Mouse (Mus musculus): ENCODE measurements around the gene Nbeal2. TPM values are rescaled to one million over a fixed set of nuclear protein-coding genes. Genes with fewer than 3 reads are reported as not detected.

The Nbeal2 gene
- polyA plus RNA-seq (2012; rRNA removed): 297 and 301 TPM in 2 replicates

DNA sequence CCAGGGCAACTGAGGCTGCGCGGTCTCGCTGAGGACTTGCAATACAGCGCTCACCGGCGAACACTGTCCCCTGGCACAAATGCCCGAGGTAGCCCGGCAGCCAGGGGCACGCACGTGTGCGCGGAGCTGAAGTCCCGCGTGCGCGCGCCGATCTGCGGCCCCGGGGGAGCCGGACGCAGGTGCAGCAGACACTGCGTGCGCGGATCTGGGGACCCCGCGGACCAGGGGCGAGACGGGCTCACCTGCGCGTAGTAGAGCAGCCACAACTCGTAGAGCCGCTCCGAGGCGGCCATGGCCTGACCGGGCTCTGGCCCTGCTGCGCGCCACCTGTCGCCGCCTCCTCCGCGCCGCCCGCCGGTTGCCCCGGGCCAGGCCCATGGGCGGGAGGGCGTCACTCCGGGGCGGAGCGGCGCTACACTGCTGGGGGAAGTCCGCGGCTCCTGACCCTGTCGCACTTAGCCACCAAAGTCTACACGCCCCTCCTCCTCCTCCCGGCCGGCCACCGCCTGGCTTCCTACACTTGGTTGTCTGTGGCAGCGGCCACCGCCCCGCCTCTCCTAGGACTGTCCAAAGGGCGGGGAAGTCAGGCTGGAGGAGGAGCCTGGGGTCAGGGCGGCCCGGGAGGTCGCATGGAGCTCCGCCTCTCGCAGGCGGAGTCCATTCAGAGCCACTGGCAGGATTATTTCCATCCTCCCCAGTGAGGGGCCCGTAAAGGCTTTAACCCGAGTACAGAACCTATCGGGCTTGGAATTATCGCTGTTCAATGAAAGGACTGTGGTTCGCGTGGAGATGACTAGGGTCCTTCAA lies at the start of gene Nbeal2:
Gene Nbeal2, minus strand, starts transcription at position 507 of the 807 bp plus-strand sequence.
- WGBS: under 1% methylated on average over 75 of the region's 75 CpGs
- Histone ChIP-seq H3K4me1 (replicated peaks; ENCODE audit: control insufficient read depth, insufficient read depth, low read length) (peaks cover 45% of the 10 kb centered on the region), H3K27me3 (ENCODE audit: control insufficient read depth, insufficient read depth, low read length) (no peaks in the 10 kb centered on the region), H3K36me3 (ENCODE audit: control insufficient read depth, insufficient read depth, low read length) (no peaks in the 10 kb centered on the region), H3K27ac (ENCODE audit: control insufficient read depth, insufficient read depth, low read length) (no peak within 1 kb of the TSS), H3K4me3 (ENCODE audit: control insufficient read depth, insufficient read depth, low read length) (peak within 1 kb of the TSS; percentile 78)
- TF ChIP-seq POLR2A (IDR thresholded peaks at IDR 0.05; ENCODE audit: control insufficient read depth, extremely low read depth, insufficient read depth, low read length, poor library complexity): no peak; the same call in 1 of the 2 replicates
- TF ChIP-seq CTCF (IDR thresholded peaks at IDR 0.05; ENCODE audit: borderline replicate concordance, control insufficient read depth, extremely low read depth, insufficient read depth, low read length, poor library complexity): peak; percentile 34; the same call in 1 of the 2 replicates
- DNase-seq: peak; percentile 84

- TF ChIP-seq CTCF (IDR thresholded peaks at IDR 0.05; ENCODE audit: borderline replicate concordance, control insufficient read depth, extremely low read depth, insufficient read depth, low read length, poor library complexity) (no peak), POLR2A (IDR thresholded peaks at IDR 0.05; ENCODE audit: control insufficient read depth, extremely low read depth, insufficient read depth, low read length, poor library complexity) (no peak)
- DNase-seq: no peak
- 93% methylated on average over 1 of the region's 1 CpGs for WGBS
- Histone ChIP-seq H3K4me3 (ENCODE audit: control insufficient read depth, insufficient read depth, low read length) (no peak overlapping the region), H3K36me3 (ENCODE audit: control insufficient read depth, insufficient read depth, low read length) (no peaks in the 10 kb centered on the region; the same call in 1 of the 2 replicates), H3K4me1 (replicated peaks; ENCODE audit: control insufficient read depth, insufficient read depth, low read length) (no peaks in the 10 kb centered on the region), H3K27ac (ENCODE audit: control insufficient read depth, insufficient read depth, low read length) (no peak overlapping the region), H3K27me3 (ENCODE audit: control insufficient read depth, insufficient read depth, low read length) (no peaks in the 10 kb centered on the region)
These were observed 48.9 kb upstream of the Nbeal2 start for GRCm38 (mm10) chr9:110702848-110703247.

DNA sequence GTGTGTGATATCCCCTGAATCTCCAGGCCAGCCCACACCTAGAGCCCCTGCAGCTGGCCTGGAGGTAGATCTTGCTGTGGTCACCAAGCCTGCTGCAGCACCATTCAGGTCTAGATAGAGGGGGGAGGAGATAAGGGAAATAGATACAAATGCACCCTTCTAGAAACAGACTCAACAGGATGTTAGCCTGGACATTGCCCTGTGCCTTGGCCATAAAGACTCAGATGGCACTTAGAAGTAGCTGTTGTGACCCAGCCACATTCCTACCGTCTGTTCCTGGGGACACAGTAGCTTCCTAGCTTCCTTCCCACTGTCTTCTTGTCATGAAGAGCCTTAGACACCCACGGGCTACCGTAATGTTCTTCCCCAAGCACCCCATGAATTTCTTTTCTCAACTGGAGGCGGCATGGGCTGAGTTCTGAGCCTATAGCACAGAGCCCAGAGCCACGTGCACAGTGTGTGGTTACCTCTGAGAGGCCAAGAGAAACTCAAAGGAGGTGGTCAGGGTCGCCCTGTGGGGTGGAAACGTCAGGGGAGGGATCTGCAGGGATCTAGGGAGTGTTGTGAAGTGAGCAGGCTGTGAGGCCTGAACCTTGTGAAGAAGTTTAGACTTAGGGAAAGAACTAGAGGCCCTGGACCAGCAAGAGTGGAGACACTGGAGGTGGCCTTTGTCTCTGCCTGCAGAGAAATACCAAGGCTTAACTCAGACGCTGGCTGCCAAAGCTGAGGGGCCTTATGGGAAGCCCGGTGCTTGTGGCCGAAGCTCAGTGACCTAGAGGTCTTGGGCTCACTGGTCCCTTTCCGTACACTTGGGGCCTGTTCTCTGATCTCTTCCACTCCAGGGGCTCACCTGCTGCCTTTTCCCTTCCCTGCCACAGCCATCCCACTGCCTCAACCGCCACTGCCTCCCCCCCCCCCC lies 47.4 kb upstream of the Nbeal2 start:
- no peak overlapping the region for H3K27ac ChIP-seq (ENCODE audit: control insufficient read depth, insufficient read depth, low read length)

DNA sequence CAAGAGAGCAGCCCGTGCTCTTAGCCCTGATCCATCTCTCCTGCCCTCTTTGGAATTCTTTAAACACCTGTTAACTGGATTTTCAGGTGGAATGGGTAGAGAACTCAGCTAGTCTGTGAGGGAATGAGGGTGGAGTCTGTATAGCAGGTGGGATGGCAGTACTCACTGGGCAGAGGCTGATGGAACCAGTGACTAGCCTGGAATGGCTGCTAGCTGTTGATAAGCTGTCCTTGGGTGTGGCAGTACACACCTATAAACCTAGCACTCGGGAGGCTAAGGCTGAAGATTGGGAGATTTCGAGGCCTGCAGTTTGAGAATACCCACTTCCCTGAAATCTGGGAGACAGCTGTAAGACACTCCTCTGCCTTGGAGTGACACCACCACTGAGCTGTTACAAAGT lies 45.6 kb upstream of the Nbeal2 start:
- no peaks in the 10 kb centered on the region for H3K4me1 ChIP-seq (replicated peaks; ENCODE audit: control insufficient read depth, insufficient read depth, low read length)
- TF ChIP-seq CTCF (IDR thresholded peaks at IDR 0.05; ENCODE audit: borderline replicate concordance, control insufficient read depth, extremely low read depth, insufficient read depth, low read length, poor library complexity): no peak
- TF ChIP-seq POLR2A (IDR thresholded peaks at IDR 0.05; ENCODE audit: control insufficient read depth, extremely low read depth, insufficient read depth, low read length, poor library complexity): no peak
- no peak overlapping the region for H3K27ac ChIP-seq (ENCODE audit: control insufficient read depth, insufficient read depth, low read length)
- H3K27me3 ChIP-seq (ENCODE audit: control insufficient read depth, insufficient read depth, low read length): no peaks in the 10 kb centered on the region
- no peak for DNase-seq
- 97% methylated on average over 3 of the region's 3 CpGs for WGBS
- H3K4me3 ChIP-seq (ENCODE audit: control insufficient read depth, insufficient read depth, low read length): no peak overlapping the region
- peaks cover 6% of the 10 kb centered on the region for H3K36me3 ChIP-seq (ENCODE audit: control insufficient read depth, insufficient read depth, low read length)

More for the DNA sequence above, 47.4 kb upstream of the Nbeal2 start:
- no peaks in the 10 kb centered on the region for H3K27me3 ChIP-seq (ENCODE audit: control insufficient read depth, insufficient read depth, low read length)
- TF ChIP-seq CTCF (IDR thresholded peaks at IDR 0.05; ENCODE audit: borderline replicate concordance, control insufficient read depth, extremely low read depth, insufficient read depth, low read length, poor library complexity): no peak
- no peak for TF ChIP-seq POLR2A (IDR thresholded peaks at IDR 0.05; ENCODE audit: control insufficient read depth, extremely low read depth, insufficient read depth, low read length, poor library complexity)
- WGBS: 94% methylated on average over 12 of the region's 12 CpGs
- no peak overlapping the region for H3K4me3 ChIP-seq (ENCODE audit: control insufficient read depth, insufficient read depth, low read length)
- H3K36me3 ChIP-seq (ENCODE audit: control insufficient read depth, insufficient read depth, low read length): no peaks in the 10 kb centered on the region; the same call in 1 of the 2 replicates
- no peaks in the 10 kb centered on the region for H3K4me1 ChIP-seq (replicated peaks; ENCODE audit: control insufficient read depth, insufficient read depth, low read length)
- no peak for DNase-seq

DNA sequence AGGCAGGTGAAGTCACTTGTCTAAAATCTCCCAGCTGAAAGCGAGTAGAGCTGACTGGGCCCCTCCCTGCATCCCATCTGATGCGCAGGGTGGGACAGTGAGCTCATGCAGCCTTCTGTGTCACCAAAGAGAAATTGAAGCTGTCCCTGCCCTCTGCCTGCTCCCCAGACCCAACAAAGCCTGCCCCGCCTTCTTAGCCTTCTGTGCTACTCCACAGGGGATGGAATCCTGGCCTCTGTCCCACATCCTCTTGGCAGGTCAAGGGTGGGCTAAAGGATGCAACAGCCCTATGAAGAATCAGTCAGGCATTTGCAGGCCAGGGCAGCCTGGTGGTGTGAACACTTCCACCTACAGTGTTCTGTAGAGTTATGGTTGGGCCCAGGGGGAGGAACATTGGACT lies 43.5 kb upstream of the Nbeal2 start:
- Histone ChIP-seq H3K4me3 (ENCODE audit: control insufficient read depth, insufficient read depth, low read length) (no peak overlapping the region), H3K27me3 (ENCODE audit: control insufficient read depth, insufficient read depth, low read length) (no peaks in the 10 kb centered on the region), H3K4me1 (replicated peaks; ENCODE audit: control insufficient read depth, insufficient read depth, low read length) (no peaks in the 10 kb centered on the region), H3K36me3 (ENCODE audit: control insufficient read depth, insufficient read depth, low read length) (peaks cover 14% of the 10 kb centered on the region), H3K27ac (ENCODE audit: control insufficient read depth, insufficient read depth, low read length) (no peak overlapping the region)
- DNase-seq: no peak
- 86% methylated on average over 3 of the region's 3 CpGs for WGBS
- TF ChIP-seq CTCF (IDR thresholded peaks at IDR 0.05; ENCODE audit: borderline replicate concordance, control insufficient read depth, extremely low read depth, insufficient read depth, low read length, poor library complexity) (no peak), POLR2A (IDR thresholded peaks at IDR 0.05; ENCODE audit: control insufficient read depth, extremely low read depth, insufficient read depth, low read length, poor library complexity) (no peak)

DNA sequence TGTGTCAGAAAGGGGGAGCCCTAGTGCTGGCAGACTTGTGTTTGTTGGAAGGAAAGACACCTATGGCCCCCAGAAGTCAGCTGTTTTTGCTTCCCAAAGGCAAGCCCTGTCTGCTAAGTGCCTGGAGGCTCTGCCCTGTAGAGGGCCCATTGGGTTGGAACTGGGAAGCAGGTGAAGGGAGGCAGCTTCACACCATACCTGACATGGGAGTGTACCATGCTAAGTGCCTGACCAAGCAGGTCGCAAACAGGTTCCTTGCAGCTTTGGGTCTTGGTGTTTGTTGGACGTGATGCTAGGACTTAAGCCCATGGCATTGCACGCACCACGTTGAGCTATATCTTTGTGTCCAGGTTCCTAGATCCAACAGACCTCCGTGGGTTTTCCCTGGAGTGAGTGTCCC lies 42.5 kb upstream of the Nbeal2 start:
- Histone ChIP-seq H3K27me3 (ENCODE audit: control insufficient read depth, insufficient read depth, low read length) (no peaks in the 10 kb centered on the region), H3K4me3 (ENCODE audit: control insufficient read depth, insufficient read depth, low read length) (no peak overlapping the region), H3K4me1 (replicated peaks; ENCODE audit: control insufficient read depth, insufficient read depth, low read length) (no peaks in the 10 kb centered on the region), H3K36me3 (ENCODE audit: control insufficient read depth, insufficient read depth, low read length) (peaks cover 14% of the 10 kb centered on the region), H3K27ac (ENCODE audit: control insufficient read depth, insufficient read depth, low read length) (no peak overlapping the region)
- DNase-seq: no peak
- TF ChIP-seq CTCF (IDR thresholded peaks at IDR 0.05; ENCODE audit: borderline replicate concordance, control insufficient read depth, extremely low read depth, insufficient read depth, low read length, poor library complexity) (no peak), POLR2A (IDR thresholded peaks at IDR 0.05; ENCODE audit: control insufficient read depth, extremely low read depth, insufficient read depth, low read length, poor library complexity) (no peak)
- WGBS: 98% methylated on average over 5 of the region's 5 CpGs
